Mouse (Mus musculus): ENCODE data around the gene Ampd2. TPM values are rescaled to one million over a fixed set of nuclear protein-coding genes. Genes with fewer than 3 reads are reported as not detected.

Ampd2 gene
- polyA plus RNA-seq, 1 experiment from 2014 or later: 79.6 TPM

DNA sequence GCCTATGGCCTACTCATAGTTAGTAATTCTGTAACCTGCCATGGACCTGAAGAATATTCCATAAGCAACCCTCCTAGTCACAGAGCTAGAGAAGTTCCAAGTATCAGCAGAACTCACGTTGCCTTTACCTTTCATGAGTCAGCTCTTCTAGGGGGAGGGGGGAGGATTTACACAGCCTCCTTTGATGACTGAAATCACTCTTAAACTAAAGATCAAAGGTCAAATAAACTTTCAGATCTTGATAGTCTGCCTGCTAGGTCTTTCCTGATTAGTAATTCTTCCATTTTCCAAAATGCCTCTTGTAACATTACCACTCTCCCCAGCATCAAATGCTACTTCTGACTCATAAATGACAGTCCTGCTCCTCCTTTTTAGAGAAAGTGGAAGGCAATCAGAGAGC lies 37.7 kb upstream of the Ampd2 start:
- Histone ChIP-seq H3K36me3 (ENCODE audit: control insufficient read depth, insufficient read depth) (peaks cover 26% of the 10 kb centered on the region), H3K9me3 (replicated peaks; ENCODE audit: control insufficient read depth, low read length) (no peaks in the 10 kb centered on the region), H3K4me2 (ENCODE audit: low read depth, low read length) (no peak overlapping the region), H3K27me3 (ENCODE audit: control insufficient read depth, insufficient read depth, low read depth, low read length) (no peaks in the 10 kb centered on the region), H3K9ac (ENCODE audit: low read depth, low read length) (no peak overlapping the region), H3K27ac (ENCODE audit: low read length) (peak overlapping the region; percentile 30; the same call in 1 of the 2 replicates), H3K4me1 (ENCODE audit: control insufficient read depth, low read depth, low read length) (peaks cover 39% of the 10 kb centered on the region), H3K4me3 (ENCODE audit: low read depth, low read length) (no peak overlapping the region)
- ATAC-seq (ENCODE audit: low read depth): no peak
- 36% methylated on average over 1 of the region's 1 CpGs for WGBS (ENCODE audit: insufficient replicate concordance)

DNA sequence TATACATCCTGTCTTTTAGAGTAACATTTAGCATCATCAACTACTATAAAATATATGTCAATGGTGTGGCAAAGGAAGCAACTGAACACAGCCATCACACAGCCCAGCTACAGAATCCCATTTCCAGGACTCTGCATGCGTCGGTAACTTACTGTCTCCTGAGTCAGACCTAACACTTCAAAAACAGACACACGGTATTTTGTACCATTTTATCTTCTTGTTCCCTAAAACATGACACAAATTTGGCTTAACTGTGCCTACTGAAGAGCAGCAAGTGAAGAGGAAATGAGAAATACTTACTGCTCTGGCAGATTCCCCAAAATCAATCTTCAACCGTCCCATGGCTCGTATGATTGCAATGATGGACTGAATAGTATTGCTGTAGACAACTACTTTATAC lies 36.8 kb upstream of the Ampd2 start:
- Histone ChIP-seq H3K36me3 (ENCODE audit: control insufficient read depth, insufficient read depth) (peaks cover 33% of the 10 kb centered on the region), H3K4me3 (ENCODE audit: low read depth, low read length) (no peak overlapping the region), H3K27ac (ENCODE audit: low read length) (no peak overlapping the region), H3K4me2 (ENCODE audit: low read depth, low read length) (no peak overlapping the region), H3K4me1 (ENCODE audit: control insufficient read depth, low read depth, low read length) (peaks cover 30% of the 10 kb centered on the region), H3K9ac (ENCODE audit: low read depth, low read length) (no peak overlapping the region), H3K9me3 (replicated peaks; ENCODE audit: control insufficient read depth, low read length) (no peaks in the 10 kb centered on the region), H3K27me3 (ENCODE audit: control insufficient read depth, insufficient read depth, low read depth, low read length) (no peaks in the 10 kb centered on the region)
- ATAC-seq (ENCODE audit: low read depth): no peak
- WGBS (ENCODE audit: insufficient replicate concordance): 82% methylated on average over 5 of the region's 5 CpGs

DNA sequence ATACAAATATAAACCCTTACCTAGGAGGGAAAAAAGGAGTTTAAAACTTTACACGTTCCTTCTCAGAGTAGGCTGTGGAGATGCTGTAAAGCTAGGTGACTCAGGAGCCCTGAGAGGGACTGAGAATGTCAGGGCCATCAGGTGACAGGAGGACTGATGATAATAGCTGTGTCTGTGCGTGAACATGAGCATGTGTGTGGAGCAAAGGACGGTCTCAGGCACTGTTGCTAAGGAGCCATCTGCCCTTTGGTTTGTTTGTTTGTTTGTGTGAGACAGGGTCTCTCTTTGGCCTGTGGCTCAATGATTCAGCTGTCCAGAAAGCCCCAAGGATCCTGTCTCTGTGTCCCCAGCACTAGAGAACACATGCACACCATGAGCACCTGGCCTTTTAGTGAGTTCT lies 34.6 kb upstream of the Ampd2 start:
- H3K36me3 ChIP-seq (ENCODE audit: control insufficient read depth, insufficient read depth): peaks cover 38% of the 10 kb centered on the region
- H3K27me3 ChIP-seq (ENCODE audit: control insufficient read depth, insufficient read depth, low read depth, low read length): no peaks in the 10 kb centered on the region
- H3K9ac ChIP-seq (ENCODE audit: low read depth, low read length): no peak overlapping the region
- peaks cover 16% of the 10 kb centered on the region for H3K4me1 ChIP-seq (ENCODE audit: control insufficient read depth, low read depth, low read length)
- H3K4me3 ChIP-seq (ENCODE audit: low read depth, low read length): no peak overlapping the region
- 83% methylated on average over 3 of the region's 3 CpGs for WGBS (ENCODE audit: insufficient replicate concordance)
- no peak for ATAC-seq (ENCODE audit: low read depth)
- no peaks in the 10 kb centered on the region for H3K9me3 ChIP-seq (replicated peaks; ENCODE audit: control insufficient read depth, low read length)
- H3K27ac ChIP-seq (ENCODE audit: low read length): no peak overlapping the region
- H3K4me2 ChIP-seq (ENCODE audit: low read depth, low read length): no peak overlapping the region

DNA sequence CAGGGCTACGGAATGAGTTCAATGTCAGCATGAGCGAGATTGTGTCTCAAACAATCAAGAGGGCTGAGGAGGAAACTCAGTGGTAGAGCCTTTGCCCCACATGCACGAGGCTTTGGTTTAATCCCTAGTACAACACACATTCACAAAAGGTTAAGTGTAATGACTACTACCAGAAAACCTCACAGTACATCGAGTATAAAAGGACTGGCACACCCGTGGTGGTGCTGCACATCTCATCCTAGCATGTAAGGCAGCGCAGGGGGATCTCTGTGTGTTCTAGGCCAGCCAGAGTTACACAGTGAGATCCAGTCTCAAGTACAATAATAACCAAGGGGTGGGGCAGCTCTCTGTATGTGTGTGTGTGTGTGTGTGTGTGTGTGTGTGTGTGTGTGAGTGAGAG lies 31.0 kb upstream of the Ampd2 start:
- 82% methylated on average over 6 of the region's 6 CpGs for WGBS (ENCODE audit: insufficient replicate concordance)
- H3K36me3 ChIP-seq (ENCODE audit: control insufficient read depth, insufficient read depth): peaks cover 52% of the 10 kb centered on the region

DNA sequence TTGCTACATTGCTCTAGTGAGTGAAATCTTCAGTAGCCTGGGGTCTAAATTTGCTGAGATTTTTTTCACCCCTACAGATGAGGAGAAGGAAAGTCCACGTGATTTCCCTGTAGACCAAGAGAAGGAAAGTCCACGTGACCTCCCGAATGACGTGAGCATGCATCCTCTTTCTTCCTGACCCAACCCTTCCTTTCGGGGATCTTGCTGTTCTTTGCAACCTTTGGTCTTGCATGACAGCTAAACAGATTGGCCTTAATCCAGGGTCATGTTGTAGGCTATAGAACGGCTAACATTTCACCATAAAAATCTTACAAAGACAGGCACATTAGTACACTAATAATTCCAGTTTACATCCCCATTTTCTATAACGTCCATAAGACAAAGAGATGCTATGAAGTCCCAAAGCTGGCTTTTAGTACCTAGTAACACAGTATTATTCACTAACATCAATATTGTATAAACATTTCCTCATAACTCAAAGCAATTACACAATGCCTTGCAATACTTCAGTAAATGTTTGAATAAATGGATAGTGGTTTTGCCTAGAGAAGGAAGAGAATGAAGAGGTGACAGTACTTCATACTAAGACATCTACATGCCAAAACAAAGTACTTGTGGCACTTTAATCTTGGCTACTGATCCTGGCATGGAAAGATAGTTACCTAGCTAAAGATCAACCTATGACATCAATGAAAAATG lies 27.3 kb upstream of the Ampd2 start:
- H3K36me3 ChIP-seq (ENCODE audit: control insufficient read depth, insufficient read depth): peaks cover 60% of the 10 kb centered on the region
- H3K4me3 ChIP-seq (ENCODE audit: low read depth, low read length): no peak overlapping the region
- H3K4me2 ChIP-seq (ENCODE audit: low read depth, low read length): no peak overlapping the region
- no peak for ATAC-seq (ENCODE audit: low read depth)
- H3K27ac ChIP-seq (ENCODE audit: low read length): no peak overlapping the region
- H3K4me1 ChIP-seq (ENCODE audit: control insufficient read depth, low read depth, low read length): peaks cover 6% of the 10 kb centered on the region
- H3K9ac ChIP-seq (ENCODE audit: low read depth, low read length): no peak overlapping the region
- H3K27me3 ChIP-seq (ENCODE audit: control insufficient read depth, insufficient read depth, low read depth, low read length): no peaks in the 10 kb centered on the region
- no peaks in the 10 kb centered on the region for H3K9me3 ChIP-seq (replicated peaks; ENCODE audit: control insufficient read depth, low read length)
- WGBS (ENCODE audit: insufficient replicate concordance): 83% methylated on average over 7 of the region's 7 CpGs

More for the DNA sequence above, 31.0 kb upstream of the Ampd2 start:
- Histone ChIP-seq H3K27ac (ENCODE audit: low read length) (no peak overlapping the region), H3K27me3 (ENCODE audit: control insufficient read depth, insufficient read depth, low read depth, low read length) (no peaks in the 10 kb centered on the region), H3K4me3 (ENCODE audit: low read depth, low read length) (no peak overlapping the region), H3K4me1 (ENCODE audit: control insufficient read depth, low read depth, low read length) (peaks cover 3% of the 10 kb centered on the region), H3K4me2 (ENCODE audit: low read depth, low read length) (no peak overlapping the region), H3K9ac (ENCODE audit: low read depth, low read length) (no peak overlapping the region), H3K9me3 (replicated peaks; ENCODE audit: control insufficient read depth, low read length) (no peaks in the 10 kb centered on the region)
- no peak for ATAC-seq (ENCODE audit: low read depth)

DNA sequence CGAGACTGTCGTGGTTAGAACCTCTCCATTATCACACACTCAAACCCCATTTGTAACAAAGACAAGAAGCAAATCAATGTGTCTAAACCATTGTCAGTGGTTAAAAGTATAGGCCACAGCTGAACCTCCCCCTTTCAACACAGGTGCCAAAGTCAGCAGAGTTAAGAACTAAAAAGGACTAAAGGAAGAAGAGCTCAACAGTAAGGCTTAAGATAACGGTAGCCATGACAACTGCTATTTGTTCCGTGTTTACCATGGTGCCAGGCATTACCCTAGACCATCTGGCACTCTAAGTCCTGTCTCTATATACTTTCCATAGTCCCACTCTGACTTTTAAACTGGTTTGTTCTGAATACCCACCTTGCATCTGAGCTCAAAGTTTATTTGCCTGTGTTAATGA lies 26.2 kb upstream of the Ampd2 start:
- Histone ChIP-seq H3K4me1 (ENCODE audit: control insufficient read depth, low read depth, low read length) (peaks cover 6% of the 10 kb centered on the region), H3K9ac (ENCODE audit: low read depth, low read length) (no peak overlapping the region; the same call in 1 of the 2 replicates), H3K27ac (ENCODE audit: low read length) (no peak overlapping the region; the same call in 1 of the 2 replicates), H3K4me3 (ENCODE audit: low read depth, low read length) (no peak overlapping the region), H3K9me3 (replicated peaks; ENCODE audit: control insufficient read depth, low read length) (no peaks in the 10 kb centered on the region), H3K36me3 (ENCODE audit: control insufficient read depth, insufficient read depth) (peaks cover 67% of the 10 kb centered on the region), H3K27me3 (ENCODE audit: control insufficient read depth, insufficient read depth, low read depth, low read length) (no peaks in the 10 kb centered on the region), H3K4me2 (ENCODE audit: low read depth, low read length) (no peak overlapping the region)
- 0 out of 2 replicates have a peak, but pooled peaks have one; percentile 16 for ATAC-seq (ENCODE audit: low read depth)
- 66% methylated on average over 4 of the region's 4 CpGs for WGBS (ENCODE audit: insufficient replicate concordance)

DNA sequence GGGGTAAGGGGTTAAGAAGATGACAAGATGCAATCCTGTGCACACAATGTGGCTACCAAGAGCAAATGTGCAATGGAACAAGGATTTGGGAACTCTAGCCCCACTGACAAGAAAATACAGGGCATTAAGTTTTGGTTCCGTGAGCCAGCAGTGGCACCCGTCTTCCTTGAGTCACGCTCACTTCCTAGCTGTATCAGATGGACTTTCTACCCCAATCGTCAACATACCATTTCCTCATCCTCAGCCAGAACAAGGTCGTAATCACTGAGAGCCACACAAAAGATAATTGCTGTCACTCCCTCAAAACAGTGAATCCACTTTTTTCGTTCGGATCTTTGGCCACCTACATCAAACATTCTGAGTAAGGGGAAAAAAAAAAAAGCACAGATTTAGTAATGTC lies 25.8 kb upstream of the Ampd2 start:
- peaks cover 66% of the 10 kb centered on the region for H3K36me3 ChIP-seq (ENCODE audit: control insufficient read depth, insufficient read depth)
- H3K4me2 ChIP-seq (ENCODE audit: low read depth, low read length): no peak overlapping the region
- peaks cover 6% of the 10 kb centered on the region for H3K4me1 ChIP-seq (ENCODE audit: control insufficient read depth, low read depth, low read length)
- no peak overlapping the region for H3K27ac ChIP-seq (ENCODE audit: low read length)
- no peaks in the 10 kb centered on the region for H3K9me3 ChIP-seq (replicated peaks; ENCODE audit: control insufficient read depth, low read length)
- H3K9ac ChIP-seq (ENCODE audit: low read depth, low read length): no peak overlapping the region; the same call in 1 of the 2 replicates
- 57% methylated on average over 7 of the region's 7 CpGs for WGBS (ENCODE audit: insufficient replicate concordance)
- H3K4me3 ChIP-seq (ENCODE audit: low read depth, low read length): no peak overlapping the region
- ATAC-seq (ENCODE audit: low read depth): no peak
- no peaks in the 10 kb centered on the region for H3K27me3 ChIP-seq (ENCODE audit: control insufficient read depth, insufficient read depth, low read depth, low read length)

DNA sequence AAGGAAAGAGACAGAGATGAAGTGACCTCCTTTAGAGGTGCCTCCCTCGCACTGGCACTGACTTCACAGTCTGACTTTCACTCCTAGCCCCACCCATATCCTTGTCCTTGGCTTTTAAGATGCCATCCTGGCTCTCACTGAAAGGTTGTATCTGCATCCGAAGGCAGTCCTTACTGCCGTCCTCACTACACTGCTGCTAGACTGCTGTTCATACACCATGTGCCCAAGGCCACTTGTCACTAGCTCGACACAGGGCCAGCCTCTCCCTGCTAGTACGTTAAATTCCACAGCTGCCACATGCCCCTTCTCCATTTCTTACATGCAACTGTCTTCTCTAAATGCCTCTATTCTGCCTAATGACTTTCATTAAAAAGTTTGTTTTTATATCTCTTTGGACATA lies 24.9 kb upstream of the Ampd2 start:
- Histone ChIP-seq H3K4me1 (ENCODE audit: control insufficient read depth, low read depth, low read length) (peaks cover 9% of the 10 kb centered on the region), H3K9ac (ENCODE audit: low read depth, low read length) (no peak overlapping the region), H3K27ac (ENCODE audit: low read length) (no peak overlapping the region), H3K9me3 (replicated peaks; ENCODE audit: control insufficient read depth, low read length) (no peaks in the 10 kb centered on the region), H3K36me3 (ENCODE audit: control insufficient read depth, insufficient read depth) (peaks cover 70% of the 10 kb centered on the region), H3K27me3 (ENCODE audit: control insufficient read depth, insufficient read depth, low read depth, low read length) (no peaks in the 10 kb centered on the region), H3K4me3 (ENCODE audit: low read depth, low read length) (no peak overlapping the region), H3K4me2 (ENCODE audit: low read depth, low read length) (no peak overlapping the region)
- ATAC-seq (ENCODE audit: low read depth): no peak
- 82% methylated on average over 5 of the region's 5 CpGs for WGBS (ENCODE audit: insufficient replicate concordance)

DNA sequence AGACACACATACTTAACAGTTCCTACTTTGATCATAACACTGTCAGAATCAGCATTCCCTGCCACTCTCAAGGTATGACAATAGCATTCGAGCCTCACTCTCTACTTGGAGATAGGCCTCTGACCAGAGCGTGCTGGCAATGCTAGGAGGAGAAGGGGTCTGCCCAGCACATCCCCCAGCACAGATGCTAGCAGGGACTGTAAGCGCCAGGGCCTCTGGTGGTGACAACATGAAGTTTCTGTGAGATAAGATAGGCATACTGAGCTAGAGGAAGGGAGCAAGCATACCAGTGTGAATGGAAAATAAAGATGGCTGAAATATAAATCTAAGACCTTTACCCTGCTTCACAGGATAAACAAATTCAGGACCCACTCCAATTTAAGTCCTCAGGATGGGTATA lies 18.8 kb upstream of the Ampd2 start:
- H3K4me1 ChIP-seq (ENCODE audit: control insufficient read depth, low read depth, low read length): peaks cover 23% of the 10 kb centered on the region

More for the DNA sequence above, 18.8 kb upstream of the Ampd2 start:
- no peaks in the 10 kb centered on the region for H3K27me3 ChIP-seq (ENCODE audit: control insufficient read depth, insufficient read depth, low read depth, low read length)
- H3K4me2 ChIP-seq (ENCODE audit: low read depth, low read length): no peak overlapping the region
- peak overlapping the region; percentile 25; the same call in 1 of the 2 replicates for H3K9ac ChIP-seq (ENCODE audit: low read depth, low read length)
- peak overlapping the region; percentile 63; the same call in 1 of the 2 replicates for H3K27ac ChIP-seq (ENCODE audit: low read length)
- no peak overlapping the region for H3K4me3 ChIP-seq (ENCODE audit: low read depth, low read length)
- 22% methylated on average over 3 of the region's 3 CpGs for WGBS (ENCODE audit: insufficient replicate concordance)
- peaks cover 36% of the 10 kb centered on the region for H3K36me3 ChIP-seq (ENCODE audit: control insufficient read depth, insufficient read depth)
- peak; percentile 92 for ATAC-seq (ENCODE audit: low read depth)
- H3K9me3 ChIP-seq (replicated peaks; ENCODE audit: control insufficient read depth, low read length): no peaks in the 10 kb centered on the region
